Mouse (Mus musculus): ENCODE results near the gene Yod1.

The Yod1 gene

DNA sequence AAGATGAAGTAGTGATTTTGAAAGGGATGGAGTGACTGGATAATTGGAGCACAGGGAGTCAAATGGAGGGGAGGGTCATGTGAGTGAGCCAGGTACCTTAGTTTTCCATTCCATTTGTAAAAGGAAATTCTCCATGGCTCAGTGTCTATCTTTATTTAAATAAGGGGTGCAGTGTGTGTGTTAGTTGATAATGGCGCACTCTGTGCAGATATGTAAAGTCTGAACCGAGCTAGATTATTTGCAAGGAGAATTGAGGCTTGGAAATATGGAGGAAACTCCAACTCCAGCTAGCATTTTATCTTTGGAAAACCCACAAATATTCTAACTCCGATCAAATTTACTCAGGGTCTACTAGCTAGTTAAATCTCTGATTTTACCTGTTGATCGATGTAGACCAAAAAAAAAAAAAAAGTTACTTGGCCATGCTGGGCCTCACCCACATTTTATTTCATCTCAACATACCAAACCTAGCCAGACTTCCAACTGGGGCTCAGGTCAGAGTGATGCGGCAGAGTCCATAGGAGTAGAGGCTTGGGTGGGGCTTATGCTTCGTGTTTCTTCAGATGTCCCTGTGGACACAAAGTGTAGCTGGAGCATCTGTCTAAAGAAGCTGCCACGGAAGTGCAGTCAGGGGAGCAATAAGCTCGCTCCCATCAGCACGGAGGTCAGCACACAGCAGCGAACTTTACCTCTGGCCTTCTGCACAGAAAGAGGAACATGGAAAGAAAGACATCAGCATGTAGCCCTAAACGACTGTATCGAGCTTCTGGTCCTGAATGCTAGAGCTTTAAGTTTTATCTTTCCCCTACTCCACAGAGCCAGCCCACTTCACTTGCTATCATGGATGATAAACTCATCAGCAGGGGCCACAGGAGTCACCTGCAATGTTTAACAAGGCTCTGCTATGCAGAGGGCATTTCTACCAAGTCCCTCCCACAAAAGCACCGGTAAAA lies 15.9 kb downstream of the Yod1 start:
- no peak for DNase-seq

DNA sequence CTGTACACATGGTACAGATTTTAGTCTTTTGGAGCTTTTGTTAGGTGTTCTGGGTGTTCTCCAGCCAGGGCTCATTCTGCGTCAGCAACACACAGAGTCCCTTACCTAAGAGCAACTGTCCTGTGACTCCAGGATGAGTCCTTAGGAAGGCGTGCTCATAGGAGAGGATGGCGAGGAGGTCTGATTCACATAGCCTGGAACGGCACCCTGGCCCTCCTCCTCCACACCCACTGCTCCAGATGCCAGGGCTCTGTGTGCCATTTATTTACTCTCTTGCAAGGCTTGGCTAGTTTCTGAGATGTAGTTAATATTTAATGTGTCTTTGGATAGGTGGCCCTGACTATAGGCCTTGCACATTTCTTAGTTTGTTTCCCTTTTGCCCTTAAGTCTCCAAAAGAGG lies 16.5 kb downstream of the Yod1 start:
- no peak for DNase-seq

DNA sequence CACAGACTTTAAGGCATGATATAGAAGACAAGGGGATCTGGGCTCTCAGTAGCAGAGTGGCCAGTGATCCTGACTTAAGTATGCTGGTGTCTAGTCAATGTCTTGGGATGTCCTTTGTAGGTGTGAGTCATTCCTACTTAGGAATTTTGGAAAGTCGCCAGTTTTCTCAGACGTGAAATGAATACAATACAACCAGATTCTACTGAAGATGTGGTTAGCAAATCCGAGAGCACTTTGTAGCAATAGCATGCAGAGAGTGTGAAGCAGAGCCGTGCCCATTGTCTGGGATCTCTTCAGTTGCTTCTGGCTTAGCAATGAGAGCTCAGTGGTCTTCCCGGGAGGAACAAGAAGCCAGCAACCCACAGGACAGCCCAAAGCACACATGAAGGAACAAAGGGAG lies 17.3 kb downstream of the Yod1 start:
- no peak for DNase-seq

DNA sequence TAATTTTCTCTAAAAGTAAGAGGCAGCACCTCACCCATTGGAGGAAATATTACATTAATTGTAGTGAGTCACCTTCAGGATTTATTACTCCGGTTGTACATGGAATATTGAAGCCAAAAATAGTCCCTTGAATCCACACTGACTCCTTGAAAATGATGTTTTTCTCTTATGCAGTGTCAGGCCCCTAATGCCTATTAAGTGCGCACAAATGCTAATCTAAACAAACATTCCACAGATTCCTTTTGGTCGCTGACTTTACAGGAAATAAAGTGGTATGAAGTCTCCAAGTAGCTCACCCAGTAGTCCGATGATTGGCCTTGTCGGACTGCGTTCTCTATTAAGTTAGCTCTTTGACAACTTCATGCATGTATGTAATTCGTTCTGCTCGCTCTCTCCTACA lies 17.7 kb downstream of the Yod1 start:
- no peak for DNase-seq

DNA sequence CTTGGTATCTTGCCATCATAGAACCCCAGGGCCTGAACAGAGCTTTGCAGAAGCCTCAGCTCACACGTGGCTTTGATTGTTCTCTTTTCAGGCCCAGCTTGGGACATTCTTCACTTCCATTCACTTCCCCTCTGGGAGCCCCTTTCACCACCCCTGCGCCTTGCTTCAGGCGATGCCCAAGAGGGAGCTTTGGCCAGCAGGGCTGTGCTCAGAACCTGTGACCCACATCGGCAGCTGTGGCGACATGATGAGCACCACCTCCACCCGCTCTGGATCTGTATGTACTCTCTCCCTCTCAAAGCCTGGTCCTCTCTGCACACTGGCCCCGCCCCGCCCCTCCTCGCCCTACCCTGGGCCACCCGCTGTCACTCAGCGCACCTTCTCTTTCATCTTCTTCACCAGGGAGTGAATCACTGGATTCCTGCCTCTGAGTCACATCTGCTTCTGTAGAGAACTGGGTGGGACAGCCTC lies 20.3 kb downstream of the Yod1 start:
- no peak for DNase-seq

DNA sequence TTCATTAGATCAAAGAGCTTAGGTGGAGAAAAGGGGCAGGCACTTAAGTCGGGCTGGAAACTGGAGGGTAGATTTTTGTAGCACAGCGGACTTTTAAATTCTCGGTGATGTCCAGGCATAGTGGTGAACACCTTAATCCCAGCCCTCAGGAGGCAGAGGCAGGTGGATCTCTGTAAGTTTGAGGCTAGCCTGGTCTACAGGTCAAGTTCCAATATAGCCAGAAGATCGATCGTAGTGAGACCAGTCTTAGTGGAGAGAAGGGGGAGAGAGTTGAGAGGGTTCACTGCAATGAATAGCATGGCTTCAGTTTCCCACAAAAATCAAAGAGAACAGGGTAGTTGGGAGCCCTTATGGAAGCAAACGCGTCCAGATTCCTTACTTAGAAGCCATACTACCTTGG lies 20.8 kb downstream of the Yod1 start:
- no peak for DNase-seq

DNA sequence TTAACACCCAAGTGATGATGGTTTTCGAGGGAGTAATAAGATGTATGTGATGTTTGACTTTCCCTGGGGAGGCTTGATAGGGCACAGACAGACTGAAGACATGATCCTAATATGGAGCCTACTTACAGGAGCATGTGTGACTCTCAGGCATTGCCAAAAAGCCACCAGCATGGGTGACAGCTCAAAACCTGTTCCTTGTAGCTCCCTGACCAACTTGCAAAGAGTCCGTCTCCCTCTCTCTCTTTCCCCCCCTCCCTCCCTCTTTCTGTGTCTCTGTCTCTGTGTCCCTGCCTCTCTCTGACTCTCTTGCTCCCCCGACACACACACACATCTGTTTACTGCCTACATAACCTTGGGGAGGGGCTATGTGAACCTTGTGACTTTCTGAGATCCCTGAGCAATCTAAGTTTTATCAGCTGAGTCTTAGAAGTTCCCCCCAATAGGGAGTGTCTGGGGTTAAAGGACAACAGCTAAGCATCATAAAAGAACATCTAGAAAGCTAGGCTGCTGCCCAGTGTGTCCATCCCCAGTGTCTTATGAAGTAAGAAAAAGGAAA lies 21.5 kb downstream of the Yod1 start:
- DNase-seq, result no peak

DNA sequence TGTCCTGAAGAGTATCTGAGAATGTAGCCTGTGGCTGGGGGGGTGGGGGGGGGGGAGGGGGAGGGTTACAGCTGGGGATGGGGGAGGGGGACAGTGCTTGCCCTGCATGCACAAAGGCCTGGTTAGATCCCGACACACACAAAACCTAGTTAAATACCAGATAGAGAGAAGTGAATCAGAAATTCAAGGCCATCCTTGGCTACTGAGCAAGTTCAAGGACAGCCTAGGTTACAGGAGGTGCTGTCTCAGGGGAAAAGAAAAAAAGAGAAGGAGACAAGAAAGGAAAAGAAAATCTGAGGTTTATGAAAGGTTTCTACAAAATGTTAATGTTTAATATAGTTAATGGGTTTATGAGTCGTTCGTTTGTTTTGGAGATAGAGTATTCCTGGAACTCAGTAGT lies 22.5 kb downstream of the Yod1 start:
- no peak for DNase-seq

DNA sequence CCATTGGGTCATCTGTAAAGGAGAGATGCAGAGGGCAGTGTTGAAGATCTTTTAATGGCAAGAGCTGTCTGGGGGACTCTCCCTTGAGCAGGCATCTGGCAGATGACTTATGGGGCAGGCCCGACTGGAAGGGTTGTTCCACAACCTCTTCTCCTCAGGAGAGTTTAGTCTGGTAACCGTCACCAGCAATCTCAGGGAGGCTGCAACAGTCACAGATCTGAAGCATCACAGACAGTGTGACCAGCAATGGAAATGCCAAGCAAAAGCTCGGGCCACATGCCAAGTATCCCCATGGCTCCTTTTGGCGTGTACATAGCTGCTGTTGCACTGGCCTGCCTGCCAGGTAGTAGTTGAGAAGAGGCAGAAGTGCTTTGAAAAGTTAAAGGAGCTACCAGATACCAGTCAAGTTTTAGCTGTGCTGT lies 23.1 kb downstream of the Yod1 start:
- DNase-seq, result peak; percentile 51

DNA sequence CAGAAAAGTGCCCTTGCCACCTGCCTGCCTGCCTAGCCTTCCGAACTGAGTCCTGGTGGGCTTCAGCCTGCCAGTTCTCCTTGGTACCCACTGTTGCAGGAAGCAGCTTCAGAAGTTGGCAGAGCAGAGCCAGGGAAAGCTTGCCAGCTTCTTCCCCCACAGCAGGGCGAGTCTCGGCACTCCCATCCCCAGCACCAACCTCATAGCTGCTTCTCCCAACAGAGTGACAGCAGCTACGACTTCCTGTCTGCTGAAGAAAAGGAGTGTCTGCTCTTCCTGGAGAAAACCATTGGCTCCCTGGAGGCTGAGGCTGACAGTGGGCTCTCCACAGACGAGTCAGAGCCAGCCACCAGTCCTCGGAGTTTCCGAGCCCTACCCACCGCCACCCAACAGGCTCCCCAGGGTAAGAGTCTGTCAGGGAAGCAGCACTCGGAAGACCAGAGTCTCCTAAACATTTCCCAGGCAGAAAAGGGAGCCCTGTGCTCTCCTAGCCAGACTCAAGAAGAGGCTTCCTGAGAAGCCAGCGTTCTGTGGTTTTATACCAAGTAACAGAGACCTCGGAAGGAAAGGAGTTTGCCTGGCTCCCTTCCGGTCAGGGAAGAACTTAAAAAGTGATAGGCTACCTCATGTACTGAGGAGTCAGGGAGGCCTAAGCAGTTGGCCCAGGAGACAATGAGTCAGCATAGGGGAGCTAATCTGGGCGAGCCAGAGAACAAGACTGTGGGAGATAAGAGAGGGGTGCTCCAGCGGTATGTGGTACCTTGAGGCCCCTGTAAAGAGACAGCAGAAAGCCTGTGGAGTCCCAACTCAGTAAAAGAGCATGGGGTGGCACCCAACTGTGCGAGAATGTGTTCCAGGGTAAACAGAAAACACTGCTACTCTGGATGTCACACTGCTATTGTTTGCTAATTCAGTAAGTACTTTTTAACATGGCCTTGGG lies 23.9 kb downstream of the Yod1 start:
- no peak for DNase-seq

DNA sequence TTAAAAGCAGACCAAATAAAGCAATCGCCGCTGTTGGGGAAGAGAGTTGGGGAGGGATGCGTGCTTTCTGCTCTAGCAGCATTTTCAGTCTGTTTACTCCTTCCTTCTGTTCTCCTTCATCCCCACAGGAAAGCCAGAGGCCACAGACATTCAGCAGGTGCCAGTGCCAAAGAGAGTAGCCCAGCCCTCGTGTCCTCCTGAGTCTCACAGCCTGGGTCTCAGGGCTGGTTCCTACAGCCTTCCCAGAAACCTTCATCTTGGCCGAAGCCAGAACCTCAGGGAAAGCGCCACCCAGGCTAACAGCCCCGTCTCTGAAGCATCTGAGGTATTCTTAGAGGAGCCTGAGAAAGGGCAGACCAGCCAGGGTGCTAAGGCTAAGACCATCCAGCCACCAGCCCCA lies 25.1 kb downstream of the Yod1 start:
- DNase-seq, result no peak

DNA sequence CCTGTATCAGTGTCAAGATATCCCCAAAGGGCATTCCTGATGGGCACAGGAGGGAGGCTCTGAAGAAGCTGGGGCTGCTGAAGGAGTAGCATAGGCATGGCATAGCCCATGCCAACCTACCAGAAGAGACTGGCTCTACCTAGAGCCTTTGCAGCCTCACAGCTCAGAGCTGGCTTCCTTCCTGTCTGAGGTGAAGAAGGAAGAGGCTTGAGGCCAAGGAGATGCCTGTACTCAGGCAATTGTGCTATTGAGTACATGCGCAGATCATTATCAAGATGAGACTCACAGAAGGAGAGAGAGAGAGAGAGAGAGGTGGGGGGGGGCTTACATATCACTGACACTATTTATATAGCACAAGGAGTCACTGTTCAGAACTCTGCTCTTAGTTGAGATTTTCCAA lies 26.6 kb downstream of the Yod1 start:
- DNase-seq, result no peak

DNA sequence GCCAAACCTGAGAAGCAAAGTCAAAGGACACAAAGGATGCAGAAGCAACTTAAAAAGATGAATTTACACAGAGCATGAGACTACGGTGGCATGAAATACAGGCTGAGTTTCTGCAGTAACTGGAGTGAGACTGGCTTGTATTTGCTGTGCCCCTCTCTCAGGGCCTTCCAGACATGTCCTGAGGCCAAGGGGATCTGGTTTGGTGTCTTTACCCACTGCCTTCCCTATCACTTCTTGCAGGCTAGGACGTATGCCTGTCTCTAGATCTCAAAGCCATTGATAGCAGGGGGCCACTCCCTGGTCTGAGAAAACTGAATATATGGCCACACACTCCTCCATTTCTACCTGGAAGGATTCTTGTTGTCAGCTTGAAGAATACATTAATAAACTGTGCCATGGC lies 27.1 kb downstream of the Yod1 start:
- DNase-seq, result no peak

DNA sequence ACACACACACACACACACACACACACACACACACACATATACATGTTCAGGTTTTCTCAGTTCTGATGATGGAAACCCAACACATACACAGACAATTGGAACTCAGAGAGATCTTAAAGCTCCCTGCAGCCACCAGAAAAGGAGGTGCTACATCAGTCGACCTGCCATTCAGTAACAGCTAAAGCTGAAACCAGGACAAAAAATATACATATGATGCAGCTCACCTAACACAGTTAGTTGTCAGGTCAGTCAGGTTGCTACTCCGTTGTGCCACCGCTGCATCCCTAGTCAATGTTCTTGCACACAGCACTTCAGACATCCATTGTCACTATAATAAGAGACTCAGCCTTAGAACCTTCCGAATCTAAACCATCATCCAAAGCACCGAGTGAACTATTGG lies 27.8 kb downstream of the Yod1 start:
- no peak for DNase-seq

DNA sequence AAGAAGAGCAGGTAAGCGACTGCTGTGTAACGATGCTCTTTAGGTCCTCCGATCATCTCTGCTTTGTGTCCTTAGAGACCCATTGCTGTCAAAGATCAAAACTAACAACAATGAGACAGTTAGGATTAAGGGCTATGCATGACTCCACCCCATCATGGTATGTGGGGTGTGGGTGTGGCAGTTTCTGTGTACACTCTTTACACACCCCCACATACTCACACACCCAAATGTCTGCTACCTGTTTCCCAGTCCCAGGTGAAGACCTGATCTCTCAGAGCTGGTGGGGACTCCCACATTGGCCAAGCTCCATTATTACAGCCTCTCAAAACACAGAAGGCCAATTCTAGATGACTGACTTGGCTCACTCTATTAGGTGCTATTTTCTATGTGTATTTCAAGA lies 28.5 kb downstream of the Yod1 start:
- DNase-seq, result no peak

DNA sequence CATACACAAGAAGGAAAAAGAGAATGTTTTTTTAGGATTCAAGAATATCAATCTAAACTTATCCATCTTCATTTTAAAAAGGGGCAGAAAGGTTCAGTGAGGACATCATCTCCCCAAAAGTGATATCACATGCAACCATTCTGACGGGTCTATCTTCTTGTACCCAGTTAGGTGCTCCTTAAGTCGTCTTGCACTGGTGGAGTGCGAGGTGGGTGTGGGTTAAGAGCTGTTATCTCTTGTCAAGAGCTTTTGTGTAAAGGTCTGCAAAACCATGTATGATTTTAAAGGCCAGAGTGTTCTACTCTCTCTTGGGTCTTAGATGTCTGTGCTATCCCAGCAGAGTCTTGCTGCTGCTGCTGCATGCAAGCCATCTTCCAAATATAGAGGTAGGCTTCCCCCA lies 29.7 kb downstream of the Yod1 start:
- DNase-seq, result no peak

DNA sequence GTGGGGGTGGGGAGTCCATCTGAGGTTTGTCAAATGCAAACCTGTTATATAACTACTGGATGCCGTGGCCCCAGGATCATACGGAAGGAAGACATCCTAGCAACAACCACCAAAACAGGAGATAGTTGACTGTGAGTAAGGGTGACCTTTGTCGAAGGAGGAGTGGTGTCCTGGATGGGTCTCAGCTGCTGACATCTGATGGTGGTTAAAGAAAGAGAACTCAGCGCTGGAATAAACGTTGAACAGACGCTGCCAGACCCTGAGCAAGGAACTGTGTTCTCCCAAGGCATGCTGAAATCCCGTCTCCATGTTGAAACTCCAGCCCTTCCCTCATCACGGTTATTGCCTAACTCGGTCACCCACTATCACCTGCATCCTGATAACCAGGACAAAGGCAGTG lies 42.6 kb downstream of the Yod1 start:
- no peak for DNase-seq

DNA sequence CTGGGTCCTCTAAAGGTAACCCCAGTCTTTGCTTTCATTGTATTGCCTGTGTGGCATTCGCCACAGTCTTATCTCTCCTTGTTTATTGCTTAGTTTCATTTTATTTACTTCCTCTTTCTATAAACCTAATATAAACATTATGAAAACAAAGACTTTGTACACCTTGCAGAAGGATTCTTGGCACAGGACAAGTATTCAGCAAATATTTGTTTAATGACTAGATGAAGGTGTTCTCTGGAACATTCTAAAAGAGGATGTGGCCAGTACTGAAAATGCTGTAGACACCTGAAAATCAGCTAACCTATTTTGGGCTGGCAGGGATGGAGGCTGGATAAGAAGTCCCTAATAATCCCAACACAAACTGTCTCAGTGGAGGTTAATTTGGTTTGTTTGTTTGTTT lies 44.5 kb downstream of the Yod1 start:
- no peak for DNase-seq

DNA sequence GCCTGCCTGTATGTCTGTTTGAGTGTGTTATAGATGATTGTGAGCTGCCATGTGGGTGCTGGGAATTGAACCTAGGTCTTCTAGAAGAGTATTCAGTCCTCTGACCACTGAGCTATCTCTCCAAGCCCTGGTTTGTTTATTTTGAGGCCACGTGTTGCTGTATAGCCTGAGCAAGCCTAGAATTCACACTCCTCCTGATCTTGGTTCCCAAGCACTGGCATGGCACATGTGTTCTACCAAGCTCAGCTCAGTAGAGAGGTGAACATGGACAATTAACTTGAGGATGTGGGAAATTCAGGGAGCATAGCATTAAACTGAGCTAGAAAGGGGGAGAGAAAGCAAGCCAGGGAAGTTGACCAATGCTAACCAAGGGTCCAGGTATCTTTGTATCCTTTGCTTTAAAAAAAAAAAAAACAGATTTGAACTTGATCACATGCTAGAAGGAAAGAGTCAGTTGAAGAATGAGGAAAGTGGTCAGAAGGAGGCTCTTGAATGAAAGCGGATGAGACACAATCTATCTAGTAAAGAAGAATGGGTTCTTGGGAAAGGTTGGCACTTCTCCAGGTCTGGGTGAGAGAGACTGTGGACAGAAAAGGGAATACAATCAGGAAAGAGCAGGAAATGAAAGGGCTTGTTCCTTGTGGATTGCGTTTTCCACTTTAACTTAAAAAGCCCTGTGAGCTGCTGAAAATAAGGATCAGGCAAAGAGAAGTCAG lies 45.1 kb downstream of the Yod1 start:
- no peak for DNase-seq

DNA sequence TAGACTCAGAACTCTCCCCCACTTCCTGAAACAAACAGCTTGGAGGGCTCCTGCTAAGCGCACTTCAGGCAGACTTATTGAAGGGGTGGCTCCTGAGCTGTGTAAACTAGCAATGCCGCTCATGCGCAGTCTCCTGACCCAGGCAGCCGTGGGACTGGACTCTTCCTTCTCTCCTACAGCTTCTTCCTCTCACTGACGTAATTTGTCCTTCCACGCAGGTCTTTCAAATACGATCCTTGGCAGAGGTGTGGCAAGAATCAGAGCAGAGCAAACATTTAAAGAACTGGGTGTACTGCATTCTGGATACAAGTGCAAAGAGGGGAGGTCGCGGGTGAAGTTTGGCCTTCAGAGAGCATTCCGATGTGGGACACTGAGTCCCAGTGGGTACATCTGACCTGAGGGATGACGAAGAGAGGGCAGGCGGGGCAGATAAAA lies 46.9 kb downstream of the Yod1 start:
- no peak for DNase-seq

DNA sequence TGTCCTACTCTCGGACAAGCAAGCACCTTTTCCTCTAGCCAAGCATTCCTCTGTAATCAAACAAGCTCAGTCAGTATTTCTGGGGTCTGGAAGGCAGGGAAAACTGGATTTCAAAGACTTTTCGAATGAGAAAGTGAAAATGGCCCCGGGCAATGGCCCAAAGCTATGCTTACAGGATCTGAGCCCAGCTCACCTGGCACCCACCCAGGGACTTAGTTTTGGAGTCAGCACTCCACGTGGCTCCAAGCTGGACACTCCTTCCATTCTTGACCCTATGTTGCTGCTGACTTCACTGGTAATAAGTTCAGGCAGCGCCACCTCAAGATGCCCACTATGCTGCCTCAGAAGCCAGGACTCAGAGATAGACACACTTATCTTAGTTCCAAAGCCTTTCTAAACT lies 49.9 kb downstream of the Yod1 start:
- no peak for DNase-seq

DNA sequence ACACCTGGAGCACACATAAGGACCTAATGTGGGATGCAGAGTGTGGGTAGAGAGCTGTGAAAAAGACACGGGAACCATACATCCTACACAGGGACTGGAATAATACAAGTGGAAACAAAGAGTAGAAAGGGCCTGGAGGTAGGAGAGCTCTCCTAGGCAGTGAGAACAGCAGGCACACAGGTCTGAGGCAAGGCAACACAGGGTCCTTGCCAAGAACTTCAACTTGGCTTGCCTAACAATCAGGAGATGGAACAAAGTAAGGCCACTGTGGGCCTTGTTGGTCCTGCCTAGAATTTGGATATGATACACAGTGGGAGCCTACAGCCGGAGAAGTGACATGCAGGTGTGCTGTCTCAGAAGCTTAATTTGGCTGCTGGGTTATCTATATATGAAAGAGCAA lies 52.8 kb downstream of the Yod1 start:
- DNase-seq, result no peak

DNA sequence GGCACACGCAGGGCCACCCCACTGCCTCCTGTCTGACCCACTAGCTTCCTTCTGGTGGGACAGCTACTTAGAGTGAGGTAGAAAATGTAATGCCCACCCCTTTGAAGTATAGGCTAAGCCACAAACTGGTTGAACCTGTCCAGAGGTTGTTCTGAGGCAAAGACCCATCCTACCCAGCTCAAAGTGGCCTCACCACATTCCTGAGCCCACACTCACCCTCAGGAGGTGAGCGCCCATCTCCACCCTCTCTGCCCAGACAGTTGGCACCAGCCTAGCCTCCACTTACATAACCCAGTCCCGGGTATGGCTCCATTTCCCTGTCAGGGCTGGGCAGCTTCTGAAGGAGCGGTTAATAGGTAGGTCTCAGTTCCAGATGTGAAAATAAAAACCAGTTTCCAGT lies 53.4 kb downstream of the Yod1 start:
- DNase-seq, result no peak
